Mouse (Mus musculus): ENCODE results near the gene Heyl.

GRCm38 (mm10) chr4:123298226-123298625, 64.9 kb downstream of the Heyl start:
- TF ChIP-seq CTCF (IDR thresholded peaks at IDR 0.05): no peak
- no peak for TF ChIP-seq POLR2A (IDR thresholded peaks at IDR 0.05; ENCODE audit: insufficient read depth, low read depth, low read length)
- no peak for TF ChIP-seq EP300 (IDR thresholded peaks at IDR 0.05; ENCODE audit: insufficient read depth, low read depth, low read length)
